Mouse (Mus musculus) stomach, postnatal 0 days (tissue): ENCODE results near the gene Tshz2.

Experiments
- CTCF ChIP-seq: IDR thresholded peaks from 2 replicates; pipeline ENCODE4 v1.5.1; 2016; ENCODE audit warnings: antibody characterized with exemption, low read depth, mild to moderate bottlenecking, moderate library complexity
- EP300 ChIP-seq: optimal IDR thresholded peaks from 2 replicates; pipeline ENCODE3; 2016; ENCODE audit warnings: antibody characterized with exemption

DNA sequence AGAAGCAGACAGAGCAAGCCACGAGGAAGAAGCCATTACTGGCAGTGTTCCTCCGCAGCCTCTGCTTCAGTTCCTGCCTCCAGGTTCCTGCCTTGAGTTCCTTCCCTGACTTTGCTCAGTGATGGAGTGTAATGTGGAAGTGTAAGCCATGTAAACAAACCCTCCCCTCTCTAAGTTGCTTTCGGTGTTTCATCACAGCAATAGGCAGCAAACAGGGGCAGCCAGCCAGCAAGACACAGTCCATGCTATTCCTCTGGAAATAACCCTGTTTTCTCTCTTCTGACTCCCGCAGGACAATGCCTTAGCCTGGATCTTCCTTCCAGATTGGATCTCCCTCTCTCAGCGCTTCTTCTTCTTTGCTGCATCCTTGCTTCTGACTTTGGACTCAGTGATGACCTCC is 437.2 kb downstream of the Tshz2 start:
- no peak for TF ChIP-seq CTCF
- TF ChIP-seq EP300: no peak
